Mouse (Mus musculus) hindbrain, embryonic 11.5 days (tissue): ENCODE measurements around the gene Col25a1. TPM values are rescaled to one million over a fixed set of nuclear protein-coding genes. Genes with fewer than 3 reads are reported as not detected.

Experiments
- ATAC-seq: fragments of 200-750 bp; cut with Nextera tagmentation; 2 replicates; pipeline ENCODE4 v1.8.0; 2017; ENCODE audit warnings: mild to moderate bottlenecking, moderate TSS enrichment, moderate library complexity; ENCODE audit not compliant: low FRiP score
- DNase-seq: peaks from one replicate; pipeline ENCODE4 v3.0.0-alpha.2; 2015; ENCODE audit warnings: low spot score
- H3K27ac ChIP-seq: fragments of 300-500 bp; sonication (generic); 2 replicates; pipeline ENCODE4 v1.5.1; 2014; ENCODE audit warnings: mild to moderate bottlenecking, low read depth, low read length
- H3K27me3 ChIP-seq: fragments of 300-500 bp; sonication (generic); 2 replicates; pipeline ENCODE4 v1.6.1; 2014; ENCODE audit warnings: mild to moderate bottlenecking, low read length, moderate library complexity, mixed read lengths; ENCODE audit not compliant: control insufficient read depth, insufficient read depth
- H3K36me3 ChIP-seq: fragments of 300-500 bp; sonication (generic); 2 replicates; pipeline ENCODE4 v1.6.1; 2014; ENCODE audit warnings: mild to moderate bottlenecking, low read length, moderate library complexity, mixed read lengths; ENCODE audit not compliant: control insufficient read depth, insufficient read depth
- H3K4me1 ChIP-seq: fragments of 300-500 bp; sonication (generic); replicated peaks from 2 replicates; pipeline ENCODE4 v1.6.1; 2014; ENCODE audit warnings: low read length, mixed read lengths; ENCODE audit not compliant: control insufficient read depth, insufficient read depth
- H3K4me2 ChIP-seq: fragments of 300-500 bp; sonication (generic); replicated peaks from 2 replicates; pipeline ENCODE4 v1.6.1; 2014; ENCODE audit warnings: mild to moderate bottlenecking, low read depth, low read length
- H3K4me3 ChIP-seq: fragments of 300-500 bp; sonication (generic); 2 replicates; pipeline ENCODE4 v1.5.1; 2014; ENCODE audit warnings: low read depth, low read length
- H3K9ac ChIP-seq: fragments of 300-500 bp; sonication (generic); 2 replicates; pipeline ENCODE4 v1.6.1; 2014; ENCODE audit warnings: low read depth, low read length
- H3K9me3 ChIP-seq: fragments of 300-500 bp; sonication (generic); 2 replicates; pipeline ENCODE4 v1.6.1; 2016; ENCODE audit warnings: low read length; ENCODE audit not compliant: control insufficient read depth
- WGBS: fragments of 180-500 bp; shearing (Covaris S2); extraction: QIAGEN DNeasy Blood & Tissue Kit; methylation state at CpG from one replicate; pipeline ENCODE4 v1.1.7; 2014; 5-methylcytosine and 5-hydroxymethylcytosine counted together
- polyA plus RNA-seq: library from polyadenylated mRNA; unstranded; fragments of >200 nt; fragmentation: Nextera tagmentation; extraction: Ambion mirVana; gene quantifications from 2 replicates; pipeline ENCODE4 v1.2.1, GENCODE M21; 2014

Gene Col25a1
- polyA plus RNA-seq, 1 experiment from 2014 or later: 5.3 TPM

GRCm38 (mm10) chr3:130374620-130375341 lies 243.5 kb downstream of the Col25a1 start:
- no peak overlapping the region for H3K4me2 ChIP-seq
- WGBS: 90% methylated on average over 3 of the region's 3 CpGs
- no peak overlapping the region for H3K27ac ChIP-seq
- ATAC-seq: no peak
- no peak for DNase-seq
- no peaks in the 10 kb centered on the region for H3K4me1 ChIP-seq
- H3K27me3 ChIP-seq: no peaks in the 10 kb centered on the region
- H3K9ac ChIP-seq: no peak overlapping the region
- no peak overlapping the region for H3K4me3 ChIP-seq
- H3K36me3 ChIP-seq: no peaks in the 10 kb centered on the region
- H3K9me3 ChIP-seq: no peaks in the 10 kb centered on the region

DNA sequence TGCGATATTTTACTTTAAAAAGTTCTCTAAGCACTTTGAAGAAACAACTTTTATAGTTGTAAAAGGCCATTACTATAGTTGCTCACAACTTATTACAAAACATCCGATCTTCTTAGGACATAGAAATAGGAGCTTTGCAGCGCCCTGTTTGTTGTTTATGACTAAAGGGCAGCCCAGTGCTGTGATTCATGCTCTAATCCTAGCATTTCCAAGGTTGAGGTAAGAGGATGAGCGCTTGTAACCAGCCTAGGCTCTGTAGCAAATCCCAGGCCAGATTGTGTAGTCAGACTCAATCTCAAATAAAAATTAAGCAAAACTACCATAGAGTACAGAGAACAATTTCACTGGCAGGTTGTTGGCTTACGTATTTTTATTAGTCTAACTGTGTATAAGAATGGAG lies 246.5 kb downstream of the Col25a1 start:
- no peak overlapping the region for H3K9ac ChIP-seq
- no peak overlapping the region for H3K27ac ChIP-seq
- DNase-seq: no peak
- no peaks in the 10 kb centered on the region for H3K4me1 ChIP-seq
- no peaks in the 10 kb centered on the region for H3K36me3 ChIP-seq
- no peak for ATAC-seq
- no peaks in the 10 kb centered on the region for H3K27me3 ChIP-seq
- H3K4me2 ChIP-seq: no peak overlapping the region
- H3K9me3 ChIP-seq: no peaks in the 10 kb centered on the region
- H3K4me3 ChIP-seq: no peak overlapping the region
- 93% methylated on average over 5 of the region's 5 CpGs for WGBS

- Histone ChIP-seq H3K27ac (no peak overlapping the region), H3K36me3 (no peaks in the 10 kb centered on the region), H3K4me1 (no peaks in the 10 kb centered on the region), H3K4me2 (no peak overlapping the region), H3K9ac (no peak overlapping the region), H3K27me3 (no peaks in the 10 kb centered on the region), H3K9me3 (no peaks in the 10 kb centered on the region), H3K4me3 (no peak overlapping the region)
- peak; percentile 51; the same call in 1 of the 2 replicates for ATAC-seq
- DNase-seq: no peak
- WGBS: 30% methylated on average over 9 of the region's 9 CpGs
Measured at GRCm38 (mm10) chr3:130378626-130379025, 247.3 kb downstream of the Col25a1 start.

DNA sequence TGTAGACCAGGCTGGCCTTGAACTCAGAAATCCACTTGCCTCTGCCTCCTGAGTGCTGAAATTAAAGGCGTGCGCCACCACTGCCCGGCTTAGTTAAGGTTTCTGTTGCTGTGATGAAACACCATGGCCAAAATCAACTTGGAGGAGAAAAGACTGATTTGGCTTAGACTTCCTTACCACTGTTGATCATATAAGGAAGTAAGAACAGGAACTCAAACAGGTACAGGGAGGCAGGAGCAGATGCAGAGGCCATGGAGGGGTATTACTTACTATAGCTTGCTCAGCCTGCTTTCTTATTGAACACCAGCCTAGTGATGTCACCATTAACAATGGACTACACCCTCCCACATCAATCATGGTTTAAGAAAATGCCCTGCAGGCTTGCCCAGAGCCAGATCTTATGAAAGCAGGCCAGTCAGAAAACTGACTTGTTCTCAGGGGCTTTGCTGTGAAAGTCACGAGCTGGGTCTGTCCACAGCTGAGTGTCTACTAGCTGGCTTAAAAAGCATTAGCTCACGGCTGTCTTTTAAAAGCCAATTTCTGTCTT lies 249.1 kb downstream of the Col25a1 start:
- Histone ChIP-seq H3K27me3 (no peaks in the 10 kb centered on the region), H3K4me3 (no peak overlapping the region), H3K4me1 (no peaks in the 10 kb centered on the region), H3K4me2 (no peak overlapping the region), H3K9ac (no peak overlapping the region), H3K9me3 (no peaks in the 10 kb centered on the region), H3K27ac (no peak overlapping the region), H3K36me3 (no peaks in the 10 kb centered on the region)
- peak; percentile 25; the same call in 1 of the 2 replicates for ATAC-seq
- WGBS: 72% methylated on average over 5 of the region's 5 CpGs
- no peak for DNase-seq

- no peaks in the 10 kb centered on the region for H3K9me3 ChIP-seq
- DNase-seq (no peak), ATAC-seq (no peak)
- no peak overlapping the region for H3K9ac ChIP-seq
- WGBS: 91% methylated on average over 5 of the region's 5 CpGs
- no peak overlapping the region for H3K4me2 ChIP-seq
- H3K4me3 ChIP-seq: no peak overlapping the region
- H3K4me1 ChIP-seq: no peaks in the 10 kb centered on the region
- H3K27ac ChIP-seq: no peak overlapping the region
- no peaks in the 10 kb centered on the region for H3K27me3 ChIP-seq
- no peaks in the 10 kb centered on the region for H3K36me3 ChIP-seq
Measured at GRCm38 (mm10) chr3:130381691-130382090, 250.4 kb downstream of the Col25a1 start.

DNA sequence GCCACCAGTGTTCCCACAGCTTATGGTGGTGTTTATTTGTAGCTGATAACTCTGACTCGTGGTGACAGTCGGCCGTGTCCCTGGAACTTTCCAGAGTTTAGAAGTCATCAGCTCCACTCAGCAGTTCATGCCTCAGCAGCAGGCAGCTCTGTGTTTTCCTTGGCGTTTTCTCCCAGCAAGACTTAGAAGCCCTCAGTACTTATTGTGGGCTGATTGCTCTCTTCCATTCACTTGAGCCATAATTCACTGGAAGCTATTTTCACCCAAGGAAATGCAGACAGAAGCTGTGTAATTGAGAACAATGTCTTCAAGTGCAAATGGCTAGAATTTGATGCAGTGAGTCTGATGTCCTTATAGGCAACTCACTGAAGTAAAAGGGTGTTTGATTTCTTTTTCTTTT lies 254.6 kb downstream of the Col25a1 start:
- H3K9me3 ChIP-seq: no peaks in the 10 kb centered on the region
- WGBS: 66% methylated on average over 4 of the region's 4 CpGs
- DNase-seq (no peak), ATAC-seq (no peak)
- no peaks in the 10 kb centered on the region for H3K36me3 ChIP-seq
- H3K9ac ChIP-seq: no peak overlapping the region
- H3K4me1 ChIP-seq: no peaks in the 10 kb centered on the region
- H3K4me3 ChIP-seq: no peak overlapping the region
- H3K27me3 ChIP-seq: no peaks in the 10 kb centered on the region
- no peak overlapping the region for H3K4me2 ChIP-seq
- no peak overlapping the region for H3K27ac ChIP-seq

DNA sequence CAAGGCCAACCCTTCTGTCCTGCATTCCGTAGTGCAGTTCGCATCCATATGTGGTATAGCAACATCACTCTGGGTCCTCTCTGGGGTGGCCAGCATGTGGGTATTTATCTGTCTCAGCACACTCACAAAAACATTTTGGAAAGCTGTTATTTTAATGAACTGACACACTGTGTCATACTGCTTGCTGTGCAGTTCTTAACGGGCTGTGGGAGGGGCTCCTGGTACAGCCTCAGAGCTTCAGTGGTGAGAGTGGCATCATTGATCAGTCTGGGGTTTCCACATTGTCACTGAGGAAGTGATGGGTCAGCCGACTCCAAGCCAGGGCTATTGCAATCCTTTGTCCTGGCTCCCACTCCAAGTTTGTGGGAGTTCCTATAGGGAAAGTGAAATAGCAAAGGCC lies 255.9 kb downstream of the Col25a1 start:
- DNase-seq (no peak), ATAC-seq (no peak)
- Histone ChIP-seq H3K27me3 (no peaks in the 10 kb centered on the region), H3K9ac (no peak overlapping the region), H3K4me2 (no peak overlapping the region), H3K4me3 (no peak overlapping the region), H3K9me3 (no peaks in the 10 kb centered on the region), H3K4me1 (no peaks in the 10 kb centered on the region), H3K36me3 (no peaks in the 10 kb centered on the region), H3K27ac (no peak overlapping the region)
- WGBS: 81% methylated on average over 4 of the region's 4 CpGs

DNA sequence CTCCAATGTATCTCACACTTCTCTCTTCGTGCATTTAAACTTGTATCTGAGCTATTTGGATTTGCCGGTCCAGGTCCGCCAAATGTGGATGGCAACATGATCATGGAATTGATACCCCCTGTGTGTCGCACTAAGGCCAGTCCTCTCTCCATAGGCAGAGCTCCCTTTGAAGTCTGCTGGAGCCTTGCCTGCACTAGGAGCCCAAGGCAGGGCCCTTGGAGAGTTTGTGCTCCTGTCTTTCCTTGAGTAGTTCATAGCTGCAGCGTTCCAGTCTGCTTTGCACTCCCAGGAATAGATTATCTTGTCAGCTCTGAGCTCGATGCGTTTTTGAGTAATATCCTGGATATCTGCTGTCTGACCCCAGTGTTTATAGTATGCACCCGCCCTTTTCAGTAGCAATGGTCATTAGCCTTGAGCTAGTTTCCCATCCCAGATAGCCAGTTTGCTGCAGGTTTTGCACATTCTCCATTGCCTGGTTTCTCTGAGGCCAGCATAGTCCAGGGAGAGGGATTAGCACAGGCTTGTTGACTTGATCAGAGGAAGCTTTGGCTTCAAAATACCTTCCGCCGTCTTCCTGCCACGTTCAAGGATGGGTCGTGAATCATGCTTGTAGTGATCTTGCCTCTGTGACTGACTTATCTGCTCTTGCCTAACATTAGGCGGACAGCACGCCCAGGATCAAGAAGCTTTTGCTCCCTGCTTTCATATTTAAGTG lies 258.1 kb downstream of the Col25a1 start:
- no peak for DNase-seq
- Histone ChIP-seq H3K9ac (no peak overlapping the region), H3K9me3 (no peaks in the 10 kb centered on the region), H3K36me3 (no peaks in the 10 kb centered on the region), H3K4me3 (no peak overlapping the region), H3K4me1 (no peaks in the 10 kb centered on the region), H3K27me3 (no peaks in the 10 kb centered on the region), H3K4me2 (no peak overlapping the region), H3K27ac (no peak overlapping the region)
- no peak for ATAC-seq
- 75% methylated on average over 14 of the region's 14 CpGs for WGBS

- Histone ChIP-seq H3K4me3 (no peak overlapping the region), H3K9ac (no peak overlapping the region), H3K27me3 (no peaks in the 10 kb centered on the region), H3K4me1 (no peaks in the 10 kb centered on the region), H3K4me2 (no peak overlapping the region), H3K27ac (no peak overlapping the region), H3K36me3 (no peaks in the 10 kb centered on the region), H3K9me3 (no peaks in the 10 kb centered on the region)
- ATAC-seq (no peak), DNase-seq (no peak)
Measured at GRCm38 (mm10) chr3:130396636-130397035, 265.3 kb downstream of the Col25a1 start.
